8 mouse cellular contexts compared by ENCODE assay signal in genomic region chr10:83617366-83617765, GRCm38 (mm10). TPM values are rescaled to one million over a fixed set of nuclear protein-coding genes. Genes with fewer than 3 reads are reported as not detected.
A peak's percentile ranks its signal among the peaks of the same experiment; 100 is the strongest.
DNase-seq lines count a peak whose midpoint lies in the region; ATAC-seq lines count a peak whose summit lies in the region.

No protein-coding gene starts in this region.

- no peak for ATAC-seq in inflammation-experienced regulatory T-cells, adult 6 months

- DNase-seq in heart, postnatal 14 days: peak; percentile 41 to 48
- no peak for DNase-seq in heart, adult 8-10 months (ENCODE audit: low spot score)
- DNase-seq in 3T3-L1 (ENCODE audit: low read depth, low spot score) (peak; percentile 55), MN1 (ENCODE audit: low spot score) (peak; percentile 21)
- peak; percentile 26 for DNase-seq in embryo, embryonic 11.5 days (ENCODE audit: low read depth, low spot score)
- peak; percentile 60 for DNase-seq in mesoderm, embryonic 11.5 days (ENCODE audit: low read depth, low spot score)
- DNase-seq in frontal cortex, postnatal 10 days (ENCODE audit: low spot score in 2 of 2): no peak

- intact Hi-C loops in heart, postnatal 14 days (cut with DNase I): no loop called here

RNA-seq across cellular contexts. Expression of gene Appl2, which starts 31.2 kb away (rescaled TPM):
- total RNA-seq in heart, postnatal 14 days (2021): 10 to 100 TPM; 34.6 to 37.1 TPM
- total RNA-seq in heart, adult 8-10 months (2022): 10 to 100 TPM; 33.4 to 42.5 (median 39.3) TPM
- polyA plus RNA-seq in inflammation-experienced regulatory T-cells, adult 6 months (2017; shearing (Covaris generic)): 1 to 10 TPM; 4.7 to 5.7 (median 4.8) TPM

Comparison
In these comparisons a context has a peak if more than half of its experiments do, and no peak if none do; other contexts are left out.
1. DNase-seq: peak in heart, postnatal 14 days (2 of 2), 3T3-L1 (single experiment), MN1 (single experiment), embryo, embryonic 11.5 days (single experiment) and mesoderm, embryonic 11.5 days (single experiment); none in heart, adult 8-10 months (single experiment) and frontal cortex, postnatal 10 days (0 of 2).